Mouse (Mus musculus) olfactory bulb, adult 2 months (tissue): ENCODE measurements at regions not wholly inside any gene's neighbourhood (a gene's known extent, or its start where the extent isn't known, plus 50 kb on each side); places are given as distances from the start of the nearest gene placed in this dataset.

Experiments used
- CTCF ChIP-seq: fragments of 200-500 bp; IDR thresholded peaks from 2 replicates; pipeline ENCODE4 v1.5.1; 2012; ENCODE audit warnings: low read depth, mild to moderate bottlenecking, low read length, moderate library complexity; ENCODE audit not compliant: insufficient read depth
- POLR2A ChIP-seq: fragments of 200-500 bp; IDR thresholded peaks from 2 replicates; pipeline ENCODE4 v1.6.1; 2012; ENCODE audit warnings: mild to moderate bottlenecking, low read depth, low read length, moderate library complexity; ENCODE audit not compliant: insufficient read depth

DNA sequence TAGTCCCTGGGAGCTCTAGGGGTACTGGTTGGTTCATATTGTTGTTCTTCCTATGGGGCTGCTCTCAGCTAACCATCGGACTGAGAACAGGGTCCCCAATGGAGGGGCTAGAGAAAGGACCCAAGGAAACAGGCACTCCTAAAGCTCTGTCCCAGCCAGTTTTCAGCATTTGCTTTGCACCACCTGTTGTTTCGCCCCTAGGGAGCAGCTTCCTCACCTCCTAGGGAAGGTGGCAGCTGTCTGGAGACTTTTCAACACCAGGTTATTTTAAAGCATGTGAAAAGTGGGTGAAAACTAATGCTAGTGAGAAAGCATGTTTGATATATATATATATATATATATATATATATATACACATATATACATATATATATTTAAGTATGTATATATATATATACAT is 62.8 kb upstream of the Ralgps2 start:
- no peak for TF ChIP-seq POLR2A
- no peak for TF ChIP-seq CTCF
